ENCODE assay signal across 27 mouse cellular contexts in the genomic region with DNA sequence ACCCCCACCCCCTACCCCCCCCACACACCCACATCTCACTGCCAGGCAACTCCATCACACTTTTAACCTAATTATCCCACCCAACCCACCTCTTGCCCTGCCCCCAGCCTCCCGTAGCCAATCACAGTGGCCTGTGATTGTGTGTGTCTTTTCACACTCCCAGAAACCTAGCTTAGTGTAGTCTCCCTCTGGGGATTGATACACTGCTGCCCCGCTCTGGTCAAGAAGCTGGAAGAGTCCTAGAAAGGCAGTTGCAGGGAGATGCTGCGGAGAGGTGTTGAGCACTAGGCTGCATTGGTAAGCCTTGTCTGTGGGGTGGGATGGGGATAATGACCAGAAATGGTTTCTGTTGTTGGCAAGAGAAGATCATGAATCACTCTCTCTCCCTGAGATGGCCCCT. TPM values are rescaled to one million over a fixed set of nuclear protein-coding genes. Genes with fewer than 3 reads are reported as not detected.
A peak's percentile ranks its signal among the peaks of the same experiment; 100 is the strongest.
DNase-seq lines count a peak whose midpoint lies in the region; ATAC-seq and TF ChIP-seq lines count a peak whose summit lies in the region.
"Had no signal": no experiment of that assay in that cellular context is flagged by ENCODE, and none has a peak within 500 bp of the region (broad histone marks: within the 10 kb centered on the region; RNA-seq: fewer than 3 reads in every experiment).

No protein-coding gene starts in this region.

- no peak overlapping the region for H3K27ac ChIP-seq in heart, adult 2 months
- 0 out of 2 replicates have a peak overlapping the region, but pooled peaks have one; percentile 5 for H3K27ac ChIP-seq in limb, embryonic 12.5 days
- no peak overlapping the region for H3K27ac ChIP-seq in limb, embryonic 10.5 days
- H3K27ac ChIP-seq: heart, embryonic 15.5 days; stomach, embryonic 15.5 days had no signal

- no peak for TF ChIP-seq POLR2A in heart, adult 2 months (IDR thresholded peaks at IDR 0.05; ENCODE audit: insufficient read depth, low read depth, low read length)

- no peak overlapping the region for H3K4me3 ChIP-seq in heart, adult 2 months
- no peak overlapping the region for H3K4me3 ChIP-seq in limb, embryonic 12.5 days (replicated peaks)
- H3K4me3 ChIP-seq in limb, embryonic 10.5 days = no peak overlapping the region
- H3K4me3 ChIP-seq: heart, embryonic 15.5 days; stomach, embryonic 15.5 days had no signal

- no peaks in the 10 kb centered on the region for H3K36me3 ChIP-seq in heart, adult 2 months (ENCODE audit: control insufficient read depth, insufficient read depth, low read length)
- H3K36me3 ChIP-seq in limb, embryonic 12.5 days = no peaks in the 10 kb centered on the region
- no peaks in the 10 kb centered on the region for H3K36me3 ChIP-seq in limb, embryonic 10.5 days
- H3K36me3 ChIP-seq: heart, embryonic 15.5 days; stomach, embryonic 15.5 days had no signal

- no peaks in the 10 kb centered on the region for H3K4me1 ChIP-seq in heart, adult 2 months (ENCODE audit: control insufficient read depth, insufficient read depth, low read length)
- H3K4me1 ChIP-seq in limb, embryonic 12.5 days (replicated peaks) = 0 out of 2 replicates have a peak, but pooled peaks cover 4% of the 10 kb centered on the region
- H3K4me1 ChIP-seq in limb, embryonic 10.5 days = peaks cover 4% of the 10 kb centered on the region; the same call in 1 of the 2 replicates
- H3K4me1 ChIP-seq: heart, embryonic 15.5 days; stomach, embryonic 15.5 days had no signal

- WGBS in heart, adult 2 months = 39% methylated on average over 3 of the region's 3 CpGs
- WGBS in limb, embryonic 12.5 days = 22% methylated on average over 3 of the region's 3 CpGs
- WGBS in limb, embryonic 10.5 days = 29% methylated on average over 3 of the region's 3 CpGs

- H3K79me2 ChIP-seq in heart, adult 2 months (replicated peaks; ENCODE audit: control insufficient read depth, insufficient read depth, low read length) = no peaks in the 10 kb centered on the region

- TF ChIP-seq CTCF in heart, adult 2 months (IDR thresholded peaks at IDR 0.05) = peak; percentile 30

- intact Hi-C loops in heart, adult 2 months (cut with DNase I) = no loop called here
- intact Hi-C loops in heart, postnatal 10 days (cut with DNase I) = no loop called here

- H3K9me3 ChIP-seq in limb, embryonic 12.5 days = no peaks in the 10 kb centered on the region
- H3K9me3 ChIP-seq in limb, embryonic 10.5 days (replicated peaks) = no peaks in the 10 kb centered on the region
- H3K9me3 ChIP-seq: heart, embryonic 15.5 days; stomach, embryonic 15.5 days had no signal

- no peak overlapping the region for H3K9ac ChIP-seq in heart, adult 2 months (ENCODE audit: low read depth, low read length)
- no peak overlapping the region for H3K9ac ChIP-seq in limb, embryonic 12.5 days (replicated peaks)
- H3K9ac ChIP-seq: heart, embryonic 15.5 days; liver, postnatal 0 days; stomach, embryonic 15.5 days had no signal

- no peak for DNase-seq in heart, adult 2 months
- DNase-seq in heart, postnatal 10 days = no peak
- DNase-seq in limb, embryonic 10.5 days (ENCODE audit: low spot score) = no peak
- peak; percentile 28 for DNase-seq in retina, postnatal 1 day
- no peak for DNase-seq in retina, embryonic 14.5 days (ENCODE audit: low spot score)
- no peak for DNase-seq in adrenal gland, adult 2 months
- DNase-seq: adrenal gland, postnatal 10 days; B cell, adult 2 months; cerebellum, adult 11 months; cerebellum, postnatal 14 days; embryo, embryonic 11 days; gastrocnemius, postnatal 25 days; kidney, postnatal 10 days; liver, postnatal 0 days; thymus, adult 2 months had no signal

- H3K4me2 ChIP-seq in limb, embryonic 12.5 days = no peak overlapping the region
- H3K4me2 ChIP-seq: heart, embryonic 15.5 days; stomach, embryonic 15.5 days had no signal

- no peak for TF ChIP-seq EP300 in heart, adult 2 months (IDR thresholded peaks at IDR 0.05; ENCODE audit: insufficient read depth, low read depth, low read length)

- no peaks in the 10 kb centered on the region for H3K27me3 ChIP-seq in heart, adult 2 months (ENCODE audit: control insufficient read depth, insufficient read depth, low read length)
- H3K27me3 ChIP-seq in limb, embryonic 12.5 days = no peaks in the 10 kb centered on the region
- H3K27me3 ChIP-seq in limb, embryonic 10.5 days (ENCODE audit: low read depth, poor library complexity, severe bottlenecking) = no peaks in the 10 kb centered on the region
- H3K27me3 ChIP-seq: heart, embryonic 15.5 days; stomach, embryonic 15.5 days had no signal

- ATAC-seq in limb, embryonic 12.5 days (ENCODE audit: insufficient number of reproducible peaks, insufficient read depth, low FRiP score, low TSS enrichment, low read depth) = no peak
- ATAC-seq: liver, postnatal 0 days; midbrain, embryonic 16.5 days had no signal

RNA-seq across cellular contexts. Expression of a gene that starts 5.0 kb away (rescaled TPM):
- not detected for total RNA-seq in heart, adult 2 months (2021)
- polyA plus RNA-seq in heart, adult 2 months (2012; rRNA removed) = not detected in 2 replicates
- total RNA-seq in heart, postnatal 10 days (2021) = not detected
- not detected in 2 replicates for polyA plus RNA-seq in limb, embryonic 12.5 days (2016; fragmentation: Nextera tagmentation; extraction: Ambion mirVana)
- polyA plus RNA-seq in limb, embryonic 10.5 days (2016; fragmentation: Nextera tagmentation; extraction: Ambion mirVana) = not detected in 2 replicates
- under 1 TPM in 1 of 2 experiments, not detected in 1; 0.43 TPM for total RNA-seq in adrenal gland, adult 2 months (2021)
- polyA plus RNA-seq in adrenal gland, adult 2 months (2012; rRNA removed) = not detected in 2 replicates
- total RNA-seq: gastrocnemius, postnatal 25 days; heart, adult 8-10 months; layer of hippocampus, adult 18-20 months; left cerebral cortex, adult 18-20 months; left cerebral cortex, postnatal 36 days; megakaryocyte-erythroid progenitor cell, adult 5-6 weeks; neutrophil, adult 5-6 weeks had no signal
- polyA plus RNA-seq: embryonic facial prominence, embryonic 14.5 days; heart, embryonic 15.5 days; hindbrain, embryonic 11.5 days; midbrain, embryonic 16.5 days had no signal

RNA-seq across cellular contexts. Expression of a gene that starts 17.8 kb away (rescaled TPM):
- 1 to 10 TPM; 5.8 to 6.2 TPM for total RNA-seq in heart, adult 2 months (2021)
- polyA plus RNA-seq in heart, adult 2 months (2012; rRNA removed) = 5.3 and 9.3 TPM in 2 replicates
- 1 to 10 TPM; 6.6 to 6.9 TPM for total RNA-seq in heart, postnatal 10 days (2021)
- 25.4 and 28.2 TPM in 2 replicates for polyA plus RNA-seq in limb, embryonic 12.5 days (2016; fragmentation: Nextera tagmentation; extraction: Ambion mirVana)
- polyA plus RNA-seq in limb, embryonic 10.5 days (2016; fragmentation: Nextera tagmentation; extraction: Ambion mirVana) = 21.4 and 22.9 TPM in 2 replicates
- 10 to 100 TPM; 11.0 to 16.6 TPM for total RNA-seq in adrenal gland, adult 2 months (2021)
- polyA plus RNA-seq in adrenal gland, adult 2 months (2012; rRNA removed) = 6.5 and 7.0 TPM in 2 replicates

RNA-seq across cellular contexts. Expression of a gene that starts 19.4 kb away (rescaled TPM):
- total RNA-seq in heart, adult 2 months (2021) = 1 to 10 TPM; 7.2 to 8.3 TPM
- 19.8 and 20.5 TPM in 2 replicates for polyA plus RNA-seq in heart, adult 2 months (2012; rRNA removed)
- total RNA-seq in heart, postnatal 10 days (2021) = 10 to 100 TPM; 13.3 to 16.2 TPM
- 9.4 and 10.4 TPM in 2 replicates for polyA plus RNA-seq in limb, embryonic 12.5 days (2016; fragmentation: Nextera tagmentation; extraction: Ambion mirVana)
- polyA plus RNA-seq in limb, embryonic 10.5 days (2016; fragmentation: Nextera tagmentation; extraction: Ambion mirVana) = 5.8 and 8.2 TPM in 2 replicates
- 10 to 100 TPM in 1 of 2 experiments, 1 to 10 TPM in 1; 7.5 to 20.4 TPM for total RNA-seq in adrenal gland, adult 2 months (2021)
- 19.2 and 23.2 TPM in 2 replicates for polyA plus RNA-seq in adrenal gland, adult 2 months (2012; rRNA removed)
- total RNA-seq: megakaryocyte-erythroid progenitor cell, adult 5-6 weeks; neutrophil, adult 5-6 weeks had no signal

RNA-seq across cellular contexts. Expression of a gene that starts 26.3 kb away (rescaled TPM):
- total RNA-seq in heart, adult 2 months (2021) = 1 to 10 TPM; 2.1 to 2.6 TPM
- 2.4 and 4.0 TPM in 2 replicates for polyA plus RNA-seq in heart, adult 2 months (2012; rRNA removed)
- 1 to 10 TPM; 1.1 to 2.1 TPM for total RNA-seq in heart, postnatal 10 days (2021)
- 1.3 and 1.7 TPM in 2 replicates for polyA plus RNA-seq in limb, embryonic 12.5 days (2016; fragmentation: Nextera tagmentation; extraction: Ambion mirVana)
- 0.83 and 1.0 TPM in 2 replicates for polyA plus RNA-seq in limb, embryonic 10.5 days (2016; fragmentation: Nextera tagmentation; extraction: Ambion mirVana)
- under 1 TPM in 1 of 2 experiments, not detected in 1; 0.97 TPM for total RNA-seq in adrenal gland, adult 2 months (2021)
- polyA plus RNA-seq in adrenal gland, adult 2 months (2012; rRNA removed) = 0.44 and 0.77 TPM in 2 replicates
- total RNA-seq: megakaryocyte-erythroid progenitor cell, adult 5-6 weeks; neutrophil, adult 5-6 weeks had no signal
- polyA plus RNA-seq: hindbrain, embryonic 11.5 days had no signal

RNA-seq across cellular contexts. Expression of a gene that starts 43.0 kb away (rescaled TPM):
- total RNA-seq in heart, adult 2 months (2021) = 10 to 100 TPM; 11.4 to 12.1 TPM
- 8.8 and 21.1 TPM in 2 replicates for polyA plus RNA-seq in heart, adult 2 months (2012; rRNA removed)
- total RNA-seq in heart, postnatal 10 days (2021) = 10 to 100 TPM; 23.6 to 25.4 TPM
- polyA plus RNA-seq in limb, embryonic 12.5 days (2016; fragmentation: Nextera tagmentation; extraction: Ambion mirVana) = 126 and 129 TPM in 2 replicates
- 84.1 and 91.0 TPM in 2 replicates for polyA plus RNA-seq in limb, embryonic 10.5 days (2016; fragmentation: Nextera tagmentation; extraction: Ambion mirVana)
- total RNA-seq in adrenal gland, adult 2 months (2021) = 10 to 100 TPM; 47.7 to 73.6 TPM
- polyA plus RNA-seq in adrenal gland, adult 2 months (2012; rRNA removed) = 16.2 and 22.4 TPM in 2 replicates
